Mouse (Mus musculus) urinary bladder, adult 18-20 months (tissue): ENCODE measurements around the gene Srebf2.
"Not testable (repeated sequence)": the region's sequence is repeated elsewhere in the genome, so short reads cannot be mapped to it uniquely, and the experiment has no call there.

ENCODE experiments used
- DNase-seq, 2 experiments: peaks; one replicate each; pipeline ENCODE4 v3.0.0; 2022; ENCODE audit warnings: low spot score in 2 of 2, mixed read lengths in 2 of 2

Srebf2 gene

DNA sequence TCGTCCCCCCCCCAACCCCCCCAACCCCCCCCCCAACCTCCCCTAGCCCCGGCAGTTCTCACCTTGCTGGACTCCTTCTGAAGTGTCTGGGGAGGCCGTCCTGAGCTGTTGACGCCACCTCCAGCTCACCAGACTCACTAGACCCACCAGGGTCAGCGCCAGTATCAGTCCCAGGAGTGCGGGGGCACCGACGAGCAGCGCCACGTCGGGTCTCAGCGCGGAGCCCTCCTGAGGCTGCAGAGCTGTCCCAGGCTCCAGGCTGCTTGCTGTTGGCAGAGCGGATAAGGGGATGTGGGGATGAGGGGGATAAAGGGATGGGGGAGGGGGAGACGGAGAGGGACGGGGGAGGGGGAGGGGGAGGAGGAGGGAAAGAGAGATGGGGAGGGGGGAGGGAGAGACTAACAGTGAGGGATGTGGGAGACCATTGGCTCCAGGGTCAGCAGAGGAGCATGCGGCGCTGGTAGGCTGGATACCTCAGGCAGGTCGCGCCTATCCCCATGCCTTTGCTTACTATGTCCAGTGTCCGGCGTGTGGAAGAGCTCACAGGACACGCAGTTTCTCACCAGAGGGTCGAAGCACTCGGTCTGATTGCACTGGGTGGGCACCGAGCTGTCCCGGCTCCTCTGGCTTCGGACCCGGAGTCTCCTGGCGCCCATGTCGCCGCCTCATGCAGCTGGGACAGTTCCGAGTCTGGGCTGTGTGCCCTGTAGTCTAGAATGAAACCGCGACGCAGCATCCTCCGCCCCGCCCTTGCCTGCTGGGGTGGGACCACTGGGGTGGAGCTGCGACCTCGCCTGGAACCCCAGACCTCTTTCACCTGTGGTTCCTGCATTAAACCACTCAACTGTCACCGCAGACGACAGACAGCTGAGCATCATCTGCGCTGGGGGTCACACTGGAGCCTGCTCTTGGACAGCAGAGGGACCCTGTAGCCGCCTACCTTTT is 76.9 kb downstream of the Srebf2 start, which contains the start of gene Tnfrsf13c:
Gene Tnfrsf13c (minus strand): TSS at position 713 of the 945 bp plus-strand sequence.
- DNase-seq = no peak

DNA sequence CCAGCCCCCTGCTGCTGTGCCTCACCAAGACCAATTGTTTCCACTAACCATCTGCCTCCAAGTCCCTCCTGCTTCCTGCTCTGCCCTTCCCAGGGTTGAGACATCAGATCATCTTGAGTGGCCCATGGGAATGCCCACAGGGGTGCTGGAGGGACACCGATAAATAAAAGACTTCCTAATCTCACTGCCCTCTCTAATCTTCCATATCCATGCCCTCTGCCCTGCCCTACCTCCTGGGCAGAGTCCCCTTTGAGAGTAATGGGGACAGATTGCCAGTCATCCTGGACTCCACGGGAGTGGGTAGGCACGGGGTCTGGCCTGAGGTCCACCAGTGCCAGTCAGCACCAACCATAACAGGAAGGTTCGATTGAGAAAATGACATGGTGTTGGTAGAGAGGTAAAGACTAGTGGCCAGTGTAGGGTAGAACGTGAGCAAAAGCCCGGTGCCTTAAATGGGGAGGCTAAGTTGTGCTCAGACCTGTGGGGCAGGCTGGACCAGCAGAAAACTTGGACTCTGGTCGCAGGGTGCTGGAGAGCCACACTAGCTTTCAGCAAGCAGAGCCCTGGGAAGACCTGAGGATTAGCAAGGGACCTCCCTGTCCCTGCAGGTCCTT is 77.7 kb downstream of the Srebf2 start:
- no peak for DNase-seq

- no peak for DNase-seq
These were observed 78.8 kb downstream of the Srebf2 start for GRCm38 (mm10) chr15:82225769-82226168.

GRCm38 (mm10) chr15:82229542-82230045 is 82.6 kb downstream of the Srebf2 start:
- DNase-seq = no peak

DNA sequence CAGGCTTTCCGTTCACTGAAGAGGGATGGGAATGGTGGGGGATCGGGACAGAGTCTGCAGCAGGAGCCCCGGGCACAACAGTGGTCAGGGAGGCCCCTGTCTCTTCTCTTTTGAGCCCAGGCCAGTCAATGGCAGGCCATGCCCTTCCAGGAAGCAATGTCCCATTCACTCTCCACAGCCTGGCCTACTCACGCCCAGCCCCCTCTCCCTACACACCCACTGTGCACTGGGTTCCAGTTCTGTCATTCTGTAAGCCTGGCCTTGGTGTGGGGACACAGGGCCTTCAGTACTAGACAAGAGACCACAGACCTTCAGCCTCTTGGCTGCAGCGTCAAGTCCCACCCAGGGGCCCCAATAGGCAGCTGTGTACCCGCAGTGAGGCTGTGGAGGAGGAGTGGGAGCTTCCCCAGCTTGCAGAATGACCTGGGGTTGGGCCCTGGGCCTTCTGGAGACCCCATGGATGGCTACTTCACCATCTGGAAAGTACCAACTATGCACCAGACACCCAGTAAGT is 83.2 kb downstream of the Srebf2 start:
- no peak for DNase-seq

- DNase-seq = no peak
These were observed 84.1 kb downstream of the Srebf2 start for GRCm38 (mm10) chr15:82231100-82231499.

- no peak for DNase-seq
These were observed 84.8 kb downstream of the Srebf2 start for GRCm38 (mm10) chr15:82231591-82232378.

DNA sequence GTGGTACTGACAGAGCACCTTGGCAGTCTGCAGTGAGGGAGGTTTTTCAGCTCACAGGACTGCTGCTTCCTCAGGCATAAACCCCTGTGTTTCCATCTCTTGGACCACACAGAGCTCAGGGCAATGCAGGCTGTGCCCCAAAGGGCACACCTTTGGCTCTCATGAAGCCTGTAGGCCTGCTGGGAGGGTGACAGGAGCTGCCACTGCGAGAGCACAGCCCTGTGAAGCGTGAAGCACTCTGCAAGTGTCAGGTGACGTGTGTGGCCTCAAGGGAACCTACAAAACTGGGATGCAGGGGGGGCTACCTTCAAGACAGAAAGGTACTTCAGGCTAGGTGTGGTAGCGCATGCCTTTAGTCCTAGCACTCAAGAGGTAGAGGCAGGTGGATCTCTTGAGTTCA is 85.7 kb downstream of the Srebf2 start:
- DNase-seq = no peak

DNA sequence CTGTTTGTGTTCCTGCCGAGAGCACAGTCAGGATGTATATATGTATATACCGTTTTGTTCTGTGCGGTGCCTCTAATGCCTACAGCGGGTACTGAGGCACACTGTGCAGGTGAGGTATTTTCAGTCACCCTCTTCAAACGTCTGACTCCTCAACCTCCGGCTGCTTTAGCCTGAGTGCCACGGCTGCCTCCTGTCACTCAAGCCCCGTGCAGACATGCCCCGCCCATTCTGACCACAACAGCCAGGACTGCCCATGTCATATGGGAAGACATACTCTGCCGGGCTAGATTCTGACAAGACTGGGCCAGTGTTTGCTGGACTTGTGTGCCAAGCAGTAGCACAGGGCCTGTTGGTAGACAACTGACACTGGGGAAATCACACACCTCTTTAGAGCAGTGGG is 88.7 kb downstream of the Srebf2 start:
- DNase-seq = no peak

DNA sequence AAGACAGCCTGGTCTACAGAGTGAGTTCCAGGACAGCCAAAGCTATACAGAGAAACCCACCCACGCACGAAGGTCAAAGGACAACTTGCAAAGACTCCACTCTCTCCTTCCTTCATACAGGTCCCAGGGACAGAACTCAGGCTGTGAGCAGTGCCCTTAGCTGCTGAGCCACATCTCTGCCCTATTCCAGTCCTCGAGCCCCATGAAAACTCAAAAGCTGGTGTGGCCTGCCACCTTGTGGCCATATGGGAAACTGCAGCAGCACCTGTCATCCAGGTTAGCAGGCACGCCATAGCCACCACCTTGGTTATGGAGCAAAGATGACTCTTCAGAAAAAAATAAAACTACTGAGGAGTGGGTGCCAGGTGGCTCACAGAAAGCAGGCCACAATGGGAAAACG is 89.6 kb downstream of the Srebf2 start:
- DNase-seq = peak; percentile 67 to 86

DNA sequence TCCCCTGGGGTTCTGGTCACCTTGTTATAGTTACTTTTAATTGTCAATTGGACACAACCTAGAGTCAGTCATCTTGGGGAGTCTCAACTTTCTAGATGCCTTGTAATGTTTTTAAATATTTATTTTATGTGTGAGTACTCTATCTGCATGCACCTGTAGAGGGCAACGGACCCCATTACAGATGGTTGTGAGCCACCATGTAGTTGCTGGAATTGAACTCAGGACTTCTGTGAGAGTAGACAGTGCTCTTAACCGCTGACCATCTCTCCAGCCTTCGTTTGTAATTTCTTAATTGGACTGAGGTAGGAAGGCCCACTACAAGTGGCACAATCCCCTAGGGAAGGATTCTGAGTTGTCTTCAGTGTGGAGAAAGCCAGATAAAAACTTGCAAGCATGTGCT is 96.3 kb downstream of the Srebf2 start:
- DNase-seq = no peak

DNA sequence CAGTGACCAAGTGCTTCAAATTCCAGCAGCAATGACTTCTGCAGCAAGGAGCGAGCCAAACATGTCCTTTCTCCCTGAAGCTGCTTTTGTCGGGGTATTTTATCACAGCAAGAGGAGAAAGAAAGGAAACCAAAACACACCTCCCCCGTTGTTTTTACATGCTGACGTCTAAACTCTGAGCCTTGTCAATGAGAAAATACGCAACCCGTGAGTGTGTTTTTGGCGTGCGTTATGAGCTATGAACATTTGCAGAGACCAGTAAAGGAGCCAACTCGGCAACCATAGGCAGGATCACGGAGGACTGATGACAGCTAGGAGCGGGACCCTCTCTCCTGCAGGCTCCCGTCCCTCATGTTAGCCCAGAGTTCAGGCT is 96.7 kb downstream of the Srebf2 start:
- DNase-seq = no peak

- peak; percentile 83 to 93 for DNase-seq
These were observed 97.3 kb downstream of the Srebf2 start, which contains the start of gene Cenpm for GRCm38 (mm10) chr15:82244115-82244804. Gene Cenpm, minus strand, starts transcription at chr15:82244748.

GRCm38 (mm10) chr15:82244805-82245161 is 97.8 kb downstream of the Srebf2 start:
- DNase-seq = not testable (repeated sequence)

DNA sequence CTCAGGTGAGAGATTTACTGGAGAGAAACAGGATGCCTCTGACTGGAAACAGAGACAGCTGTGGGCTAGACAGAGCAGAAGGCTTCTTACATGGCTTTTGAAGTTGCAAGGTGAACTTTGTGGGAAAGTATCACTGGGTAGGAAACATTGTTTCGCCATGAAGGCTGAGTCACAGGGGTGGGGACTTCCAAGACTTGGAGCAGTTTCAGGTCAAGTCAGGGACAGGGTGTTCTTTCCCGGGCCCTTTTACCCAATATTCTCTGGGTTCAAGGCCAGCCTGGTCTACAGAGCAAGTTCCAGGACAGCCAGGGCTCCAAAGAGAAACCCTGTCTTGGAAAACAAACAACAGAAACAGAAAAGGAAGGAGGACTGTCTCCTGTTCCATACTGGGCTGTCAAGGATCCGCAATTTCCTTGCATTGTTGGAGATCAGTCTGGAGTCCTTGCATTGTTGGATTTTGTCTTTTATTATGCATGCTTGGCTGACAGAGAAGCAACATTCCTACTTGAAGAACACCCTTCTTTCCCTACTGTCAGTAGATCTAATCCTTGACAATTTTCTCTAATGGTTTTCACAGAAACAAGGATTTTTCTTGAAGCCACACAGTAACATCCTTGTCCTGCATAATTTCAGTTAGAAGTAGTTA is 100.3 kb downstream of the Srebf2 start:
- peak in 1 of 2 experiments; percentile 31 for DNase-seq

DNA sequence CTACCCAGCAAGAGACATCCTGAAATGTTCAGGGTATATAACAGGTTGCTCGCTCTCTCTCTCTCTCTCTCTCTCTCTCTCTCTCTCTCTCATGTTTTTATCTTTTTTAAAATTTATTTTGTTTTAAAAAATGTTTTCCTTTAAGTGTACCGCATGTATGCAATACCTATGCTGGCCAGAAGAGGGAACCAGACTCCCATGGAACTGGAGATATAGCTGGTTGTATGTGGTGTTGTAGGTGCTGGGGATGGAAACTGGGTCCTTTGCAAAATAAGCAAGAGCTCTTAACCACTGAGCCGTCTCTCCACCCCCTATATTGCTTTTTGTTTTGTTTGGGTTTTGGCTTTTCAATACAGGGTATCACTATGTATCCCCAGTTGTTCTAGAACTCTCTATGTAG is 104.6 kb downstream of the Srebf2 start:
- DNase-seq = no peak

GRCm38 (mm10) chr15:82252097-82252496 is 105.1 kb downstream of the Srebf2 start, which contains the start of gene 1500009C09Rik:
Gene 1500009C09Rik, plus strand, starts transcription at chr15:82252397.
- no peak for DNase-seq
